Mouse (Mus musculus): ENCODE measurements around the gene Gpat2. TPM values are rescaled to one million over a fixed set of nuclear protein-coding genes. Genes with fewer than 3 reads are reported as not detected.

The Gpat2 gene
- polyA plus RNA-seq (2015; fragmentation: Nextera tagmentation; extraction: Ambion mirVana) = 0.44 and 0.51 TPM in 2 replicates

DNA sequence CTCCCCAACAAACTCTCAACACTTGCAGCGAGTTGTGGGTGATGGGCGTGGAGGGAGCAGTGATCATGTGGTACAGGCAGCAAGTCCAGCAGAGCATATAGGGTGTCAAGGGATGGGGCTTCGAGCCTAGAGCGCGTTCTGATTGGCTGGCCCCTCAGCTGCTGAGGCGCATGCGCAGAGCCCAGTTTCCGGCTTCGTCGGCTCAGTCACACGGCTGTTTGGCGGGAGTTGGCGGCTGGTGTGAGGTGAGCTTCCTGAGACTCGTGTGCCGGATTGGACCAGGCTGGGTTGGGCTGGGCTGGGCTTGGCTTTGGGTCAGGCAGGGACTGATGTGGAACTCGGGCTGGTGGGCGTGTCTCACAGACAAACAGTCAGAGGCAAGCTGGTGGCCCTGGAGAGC lies at the start of gene Gpat2:
Gpat2 (plus strand) TSS at position 223 of the 400 bp plus-strand sequence.
- Histone ChIP-seq H3K9me3 (no peaks in the 10 kb centered on the region), H3K4me2 (no peak within 1 kb of the TSS), H3K27ac (no peak within 1 kb of the TSS), H3K9ac (no peak within 1 kb of the TSS), H3K36me3 (no peaks in the 10 kb centered on the region), H3K4me1 (no peaks in the 10 kb centered on the region), H3K27me3 (no peaks in the 10 kb centered on the region), H3K4me3 (no peak within 1 kb of the TSS)
- 86% methylated on average over 17 of the region's 17 CpGs for WGBS
- ATAC-seq (ENCODE audit: insufficient number of reproducible peaks, low FRiP score, low TSS enrichment, low read depth) = no peak

DNA sequence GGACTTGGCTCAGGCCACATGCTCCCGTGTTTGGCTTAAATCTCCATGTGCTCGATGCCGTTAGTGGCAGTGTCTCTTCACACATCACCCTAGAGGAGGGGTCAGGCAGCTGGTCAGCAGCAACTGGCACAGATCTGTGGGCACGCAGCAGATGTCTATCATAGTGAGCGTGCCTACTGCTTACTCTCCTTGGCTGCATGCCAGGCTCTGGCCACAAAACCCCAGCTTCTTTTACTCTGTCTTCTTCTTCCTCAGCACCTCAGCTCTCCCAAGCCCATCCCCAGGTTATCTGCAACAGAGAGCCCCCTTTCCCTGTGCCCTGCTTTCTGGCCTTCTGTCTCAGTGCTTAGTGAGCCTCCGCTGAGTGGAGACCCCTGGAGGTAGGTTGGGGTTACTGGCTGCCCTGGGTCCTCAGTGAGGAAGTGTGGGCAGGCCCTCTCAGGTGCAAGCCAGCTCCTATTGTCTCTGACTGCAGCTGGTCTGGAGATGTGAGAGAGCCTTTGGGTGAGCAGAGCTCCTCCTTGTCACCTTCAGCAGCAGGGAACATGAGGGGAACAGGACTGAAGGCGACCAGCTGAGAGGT lies 49.1 kb upstream of the Gpat2 start:
- no peak overlapping the region for H3K4me2 ChIP-seq
- H3K27me3 ChIP-seq = 0 out of 2 replicates have a peak, but pooled peaks cover 5% of the 10 kb centered on the region
- no peak overlapping the region for H3K4me3 ChIP-seq
- 54% methylated on average over 7 of the region's 7 CpGs for WGBS
- no peak overlapping the region for H3K9ac ChIP-seq
- ATAC-seq (ENCODE audit: insufficient number of reproducible peaks, low FRiP score, low TSS enrichment, low read depth) = peak; percentile 17; the same call in 1 of the 2 replicates
- no peaks in the 10 kb centered on the region for H3K4me1 ChIP-seq
- H3K27ac ChIP-seq = no peak overlapping the region
- H3K36me3 ChIP-seq = no peaks in the 10 kb centered on the region
- H3K9me3 ChIP-seq = no peaks in the 10 kb centered on the region

DNA sequence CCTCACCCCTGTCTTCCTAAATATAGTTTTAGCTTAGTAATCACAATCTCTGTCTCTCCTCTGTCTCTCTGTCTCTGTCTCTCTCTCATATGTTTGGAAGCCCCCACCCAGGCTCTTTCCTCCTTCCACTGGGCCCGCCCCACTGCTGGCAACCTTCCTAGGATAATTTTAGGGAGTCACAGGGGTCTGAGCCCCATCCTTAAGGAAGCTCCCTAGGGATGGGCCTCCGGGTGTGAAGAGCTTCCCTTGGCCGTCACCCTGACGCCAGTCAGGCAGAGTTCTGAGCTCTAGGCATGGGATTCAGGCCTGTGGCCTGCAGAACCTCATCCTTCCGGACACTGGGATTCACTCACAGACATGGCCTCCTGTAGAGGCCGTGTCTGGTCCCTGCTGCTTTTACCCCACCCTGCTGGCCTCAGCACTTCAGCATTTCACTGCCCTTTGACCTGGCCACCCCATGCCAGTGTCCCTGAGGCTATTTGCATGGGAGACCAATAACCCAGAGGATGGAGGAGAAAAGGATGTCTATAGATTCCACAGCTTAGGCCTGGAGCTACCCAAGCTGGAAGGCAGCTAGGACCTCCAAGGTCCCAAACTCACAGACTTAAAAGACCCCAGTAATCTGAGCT lies 48.5 kb upstream of the Gpat2 start:
- H3K36me3 ChIP-seq = no peaks in the 10 kb centered on the region
- no peak overlapping the region for H3K4me2 ChIP-seq
- H3K27ac ChIP-seq = no peak overlapping the region
- no peak overlapping the region for H3K4me3 ChIP-seq
- WGBS = 75% methylated on average over 6 of the region's 6 CpGs
- H3K27me3 ChIP-seq = 0 out of 2 replicates have a peak, but pooled peaks cover 5% of the 10 kb centered on the region
- H3K9ac ChIP-seq = no peak overlapping the region
- no peak for ATAC-seq (ENCODE audit: insufficient number of reproducible peaks, low FRiP score, low TSS enrichment, low read depth)
- no peaks in the 10 kb centered on the region for H3K4me1 ChIP-seq
- H3K9me3 ChIP-seq = no peaks in the 10 kb centered on the region

- Histone ChIP-seq H3K9ac (no peak overlapping the region), H3K4me3 (no peak overlapping the region), H3K27ac (no peak overlapping the region), H3K9me3 (no peaks in the 10 kb centered on the region), H3K27me3 (0 out of 2 replicates have a peak, but pooled peaks cover 5% of the 10 kb centered on the region), H3K4me1 (no peaks in the 10 kb centered on the region), H3K4me2 (no peak overlapping the region), H3K36me3 (no peaks in the 10 kb centered on the region)
- ATAC-seq (ENCODE audit: insufficient number of reproducible peaks, low FRiP score, low TSS enrichment, low read depth) = no peak
- WGBS = 67% methylated on average over 7 of the region's 7 CpGs
Observed at GRCm38 (mm10) chr2:127377942-127378610, 46.9 kb upstream of the Gpat2 start.

DNA sequence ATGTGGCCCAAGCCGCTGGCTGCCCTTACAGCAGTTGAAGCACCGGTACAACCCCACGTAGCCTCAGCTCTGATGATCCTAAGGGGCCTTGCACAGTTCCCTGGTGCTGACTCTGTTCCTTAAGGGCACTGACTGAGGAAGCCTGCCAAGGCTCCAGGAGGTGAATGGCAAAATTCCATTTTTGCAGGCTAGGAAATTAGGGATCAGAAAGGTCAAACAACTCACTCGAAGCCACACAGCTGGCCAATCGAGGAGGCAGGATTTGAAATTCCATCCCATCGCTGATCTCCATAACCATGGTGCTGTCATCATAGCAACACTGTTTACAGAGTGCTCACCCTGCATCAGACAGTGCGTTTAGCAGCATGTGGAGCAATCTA lies 46.4 kb upstream of the Gpat2 start:
- H3K9ac ChIP-seq = no peak overlapping the region
- H3K27me3 ChIP-seq = 0 out of 2 replicates have a peak, but pooled peaks cover 5% of the 10 kb centered on the region
- H3K27ac ChIP-seq = no peak overlapping the region
- WGBS = 75% methylated on average over 7 of the region's 7 CpGs
- H3K9me3 ChIP-seq = no peaks in the 10 kb centered on the region
- H3K4me2 ChIP-seq = no peak overlapping the region
- no peak overlapping the region for H3K4me3 ChIP-seq
- ATAC-seq (ENCODE audit: insufficient number of reproducible peaks, low FRiP score, low TSS enrichment, low read depth) = no peak
- no peaks in the 10 kb centered on the region for H3K4me1 ChIP-seq
- no peaks in the 10 kb centered on the region for H3K36me3 ChIP-seq

GRCm38 (mm10) chr2:127379250-127379649 lies 45.7 kb upstream of the Gpat2 start:
- no peak overlapping the region for H3K27ac ChIP-seq
- 72% methylated on average over 3 of the region's 3 CpGs for WGBS
- no peak for ATAC-seq (ENCODE audit: insufficient number of reproducible peaks, low FRiP score, low TSS enrichment, low read depth)
- H3K27me3 ChIP-seq = 0 out of 2 replicates have a peak, but pooled peaks cover under 1% of the 10 kb centered on the region
- H3K9ac ChIP-seq = no peak overlapping the region
- H3K4me1 ChIP-seq = no peaks in the 10 kb centered on the region
- H3K36me3 ChIP-seq = no peaks in the 10 kb centered on the region
- no peak overlapping the region for H3K4me3 ChIP-seq
- no peaks in the 10 kb centered on the region for H3K9me3 ChIP-seq
- no peak overlapping the region for H3K4me2 ChIP-seq

DNA sequence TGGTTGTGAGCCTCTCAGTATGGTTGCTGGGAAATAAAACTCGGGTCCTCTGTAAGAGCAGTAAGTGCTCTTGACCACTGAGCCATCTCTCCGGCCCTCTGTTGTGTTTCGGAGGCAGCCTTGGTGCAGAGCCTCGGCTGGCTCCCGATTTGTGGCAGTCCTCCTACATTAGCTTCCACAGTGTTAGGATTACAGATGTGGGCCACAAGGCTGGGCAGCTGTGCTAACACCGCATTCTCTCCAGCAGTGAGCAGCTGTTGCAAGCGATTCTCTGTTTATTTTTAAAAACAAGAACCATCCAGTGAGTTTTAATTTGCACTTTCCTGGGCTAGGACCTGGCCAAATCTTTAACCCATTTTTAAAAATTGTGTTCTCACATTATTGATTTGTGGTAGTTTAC lies 41.1 kb upstream of the Gpat2 start:
- no peaks in the 10 kb centered on the region for H3K27me3 ChIP-seq
- H3K4me3 ChIP-seq = no peak overlapping the region
- 59% methylated on average over 7 of the region's 7 CpGs for WGBS
- no peaks in the 10 kb centered on the region for H3K36me3 ChIP-seq
- no peak overlapping the region for H3K9ac ChIP-seq
- no peaks in the 10 kb centered on the region for H3K9me3 ChIP-seq
- H3K4me1 ChIP-seq = no peaks in the 10 kb centered on the region
- no peak overlapping the region for H3K4me2 ChIP-seq
- no peak for ATAC-seq (ENCODE audit: insufficient number of reproducible peaks, low FRiP score, low TSS enrichment, low read depth)
- no peak overlapping the region for H3K27ac ChIP-seq

DNA sequence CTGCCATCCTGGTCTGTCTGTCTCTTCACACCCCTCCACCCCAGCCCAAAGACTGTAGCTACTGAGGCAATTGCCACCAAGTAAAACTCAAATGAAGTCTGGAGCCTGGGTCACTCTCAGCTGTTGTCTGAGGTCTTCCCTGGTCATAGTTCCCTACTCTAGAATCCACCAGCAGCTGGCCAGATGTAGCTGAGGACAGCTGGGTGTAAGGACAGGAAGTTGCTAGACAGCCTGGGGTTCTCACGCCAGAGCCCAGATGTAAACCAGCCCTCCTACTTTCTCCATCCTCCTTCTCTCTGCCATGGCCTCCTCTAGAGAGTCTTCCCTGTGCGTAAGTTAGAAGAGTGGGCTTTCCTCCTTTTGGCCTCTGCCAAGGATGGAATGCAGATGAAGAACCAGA lies 37.5 kb upstream of the Gpat2 start:
- no peak overlapping the region for H3K4me3 ChIP-seq
- H3K4me1 ChIP-seq = no peaks in the 10 kb centered on the region
- 62% methylated on average over 2 of the region's 2 CpGs for WGBS
- H3K4me2 ChIP-seq = no peak overlapping the region
- no peak overlapping the region for H3K9ac ChIP-seq
- H3K27me3 ChIP-seq = no peaks in the 10 kb centered on the region
- H3K9me3 ChIP-seq = no peaks in the 10 kb centered on the region
- no peaks in the 10 kb centered on the region for H3K36me3 ChIP-seq
- H3K27ac ChIP-seq = no peak overlapping the region
- ATAC-seq (ENCODE audit: insufficient number of reproducible peaks, low FRiP score, low TSS enrichment, low read depth) = no peak

- Histone ChIP-seq H3K4me2 (no peak overlapping the region), H3K4me1 (no peaks in the 10 kb centered on the region), H3K4me3 (no peak overlapping the region), H3K27ac (no peak overlapping the region), H3K27me3 (no peaks in the 10 kb centered on the region), H3K36me3 (no peaks in the 10 kb centered on the region), H3K9ac (no peak overlapping the region), H3K9me3 (no peaks in the 10 kb centered on the region)
- ATAC-seq (ENCODE audit: insufficient number of reproducible peaks, low FRiP score, low TSS enrichment, low read depth) = no peak
- WGBS = 58% methylated on average over 3 of the region's 3 CpGs
Observed at GRCm38 (mm10) chr2:127390352-127390751, 34.6 kb upstream of the Gpat2 start.

DNA sequence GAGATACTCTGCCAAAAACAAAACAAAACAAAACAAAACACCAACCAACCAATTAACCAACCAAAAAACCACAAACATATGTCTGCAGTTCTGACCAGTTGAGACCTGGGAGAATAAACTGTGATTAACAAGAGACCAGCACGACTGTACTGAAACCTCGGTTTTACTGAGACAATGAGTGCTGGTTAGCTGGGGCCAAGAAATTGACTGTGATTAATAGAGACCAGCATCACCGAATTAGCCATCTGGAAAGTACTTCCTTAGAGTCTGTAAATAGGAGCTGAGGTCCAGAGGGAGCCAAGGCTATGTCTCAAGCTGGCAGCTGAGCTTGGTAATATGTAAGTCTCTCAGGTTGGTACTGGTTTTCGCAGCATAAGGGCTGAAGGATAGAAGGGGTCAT lies 34.2 kb upstream of the Gpat2 start:
- no peak overlapping the region for H3K27ac ChIP-seq
- no peaks in the 10 kb centered on the region for H3K9me3 ChIP-seq
- no peak overlapping the region for H3K4me2 ChIP-seq
- H3K4me3 ChIP-seq = no peak overlapping the region
- no peaks in the 10 kb centered on the region for H3K36me3 ChIP-seq
- H3K27me3 ChIP-seq = no peaks in the 10 kb centered on the region
- no peaks in the 10 kb centered on the region for H3K4me1 ChIP-seq
- WGBS = 54% methylated on average over 4 of the region's 4 CpGs
- ATAC-seq (ENCODE audit: insufficient number of reproducible peaks, low FRiP score, low TSS enrichment, low read depth) = no peak
- no peak overlapping the region for H3K9ac ChIP-seq

DNA sequence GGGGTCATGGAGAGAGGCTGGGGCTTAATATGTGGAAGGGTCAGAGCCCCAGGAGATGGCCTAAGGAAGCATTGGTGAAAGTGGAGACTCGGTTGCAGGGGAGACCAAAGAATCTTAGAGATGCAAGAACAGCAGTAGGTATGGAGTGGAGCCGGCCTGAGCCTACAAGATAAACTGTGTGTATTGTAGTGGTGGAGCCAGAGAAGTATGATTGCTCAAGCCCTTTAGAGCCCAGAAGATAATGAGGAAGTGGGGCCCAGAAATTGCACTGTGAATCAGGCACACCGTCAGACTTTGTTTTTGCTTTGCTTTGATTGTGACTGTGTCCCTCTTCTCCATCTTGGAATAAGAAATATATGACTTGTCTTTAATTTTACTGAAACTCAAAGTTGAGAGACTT lies 33.7 kb upstream of the Gpat2 start:
- WGBS = 70% methylated on average over 3 of the region's 3 CpGs

GRCm38 (mm10) chr2:127394606-127395161 lies 30.3 kb upstream of the Gpat2 start:
- WGBS = 68% methylated on average over 5 of the region's 5 CpGs
- Histone ChIP-seq H3K4me2 (no peak overlapping the region), H3K4me1 (no peaks in the 10 kb centered on the region), H3K36me3 (no peaks in the 10 kb centered on the region), H3K9ac (no peak overlapping the region), H3K4me3 (no peak overlapping the region), H3K9me3 (no peaks in the 10 kb centered on the region), H3K27me3 (no peaks in the 10 kb centered on the region), H3K27ac (no peak overlapping the region)
- no peak for ATAC-seq (ENCODE audit: insufficient number of reproducible peaks, low FRiP score, low TSS enrichment, low read depth)

More for the DNA sequence above, 33.7 kb upstream of the Gpat2 start:
- Histone ChIP-seq H3K4me2 (no peak overlapping the region), H3K9ac (no peak overlapping the region), H3K36me3 (no peaks in the 10 kb centered on the region), H3K4me3 (no peak overlapping the region), H3K27ac (no peak overlapping the region), H3K9me3 (no peaks in the 10 kb centered on the region), H3K4me1 (no peaks in the 10 kb centered on the region), H3K27me3 (no peaks in the 10 kb centered on the region)
- ATAC-seq (ENCODE audit: insufficient number of reproducible peaks, low FRiP score, low TSS enrichment, low read depth) = no peak
